Mouse (Mus musculus): ENCODE data around the gene Mlana. TPM values are rescaled to one million over a fixed set of nuclear protein-coding genes. Genes with fewer than 3 reads are reported as not detected.

Gene Mlana
- not detected in 2 replicates for polyA plus RNA-seq (2021; fragmentation: Nextera tagmentation)
- long read RNA-seq, experiment 1, result 0 reads
- long read RNA-seq, experiment 2, result 0 reads

GRCm38 (mm10) chr19:29697245-29697874, at the start of gene Mlana:
Gene Mlana (plus strand): TSS chr19:29697824.

Other genes starting within 250 kb of the Mlana start
- 7.7 and 10.6 TPM in 2 replicates for gene Ric1, start 175.5 kb upstream of the Mlana start, polyA plus RNA-seq (2021; fragmentation: Nextera tagmentation)
- 9.5 and 13.7 TPM in 2 replicates for gene Ermp1, start 49.4 kb upstream of the Mlana start, polyA plus RNA-seq (2021; fragmentation: Nextera tagmentation)
- gene 9930021J03Rik, start 108.2 kb downstream of the Mlana start, polyA plus RNA-seq (2021; fragmentation: Nextera tagmentation), result 3.7 and 3.8 TPM in 2 replicates
- gene Ranbp6, start 115.2 kb downstream of the Mlana start, polyA plus RNA-seq (2021; fragmentation: Nextera tagmentation), result 8.9 and 12.0 TPM in 2 replicates
- gene Il33, start 227.3 kb downstream of the Mlana start, polyA plus RNA-seq (2021; fragmentation: Nextera tagmentation), result 77.6 and 80.0 TPM in 2 replicates